Mouse (Mus musculus): ENCODE results near the gene Odf3l1. TPM values are rescaled to one million over a fixed set of nuclear protein-coding genes. Genes with fewer than 3 reads are reported as not detected.
A peak's percentile ranks its signal among the peaks of the same experiment; 100 is the strongest.

Odf3l1 gene
- polyA plus RNA-seq, 1 experiment from 2014 or later = not detected

- 28% methylated on average over 5 of the region's 5 CpGs for WGBS
- no peak for ATAC-seq
- no peak overlapping the region for H3K4me2 ChIP-seq
- H3K4me3 ChIP-seq = no peak overlapping the region
- H3K4me1 ChIP-seq = peaks cover 25% of the 10 kb centered on the region
- no peaks in the 10 kb centered on the region for H3K36me3 ChIP-seq (ENCODE audit: poor library complexity, severe bottlenecking)
- H3K9me3 ChIP-seq (replicated peaks) = no peaks in the 10 kb centered on the region
- no peak overlapping the region for H3K27ac ChIP-seq
- H3K27me3 ChIP-seq = peaks cover 13% of the 10 kb centered on the region; the same call in 1 of the 2 replicates
- no peak overlapping the region for H3K9ac ChIP-seq
Observed at GRCm38 (mm10) chr9:56840721-56841120, 23.8 kb downstream of the Odf3l1 start.

- Histone ChIP-seq H3K4me2 (no peak overlapping the region), H3K9me3 (replicated peaks) (no peaks in the 10 kb centered on the region), H3K27me3 (peaks cover 13% of the 10 kb centered on the region; the same call in 1 of the 2 replicates), H3K4me3 (no peak overlapping the region), H3K27ac (no peak overlapping the region), H3K4me1 (peaks cover 20% of the 10 kb centered on the region), H3K36me3 (ENCODE audit: poor library complexity, severe bottlenecking) (no peaks in the 10 kb centered on the region), H3K9ac (no peak overlapping the region)
- WGBS = 92% methylated on average over 5 of the region's 5 CpGs
- ATAC-seq = no peak
Observed at GRCm38 (mm10) chr9:56835152-56835551, 29.3 kb downstream of the Odf3l1 start.

GRCm38 (mm10) chr9:56832900-56833299 lies 31.6 kb downstream of the Odf3l1 start:
- H3K4me2 ChIP-seq = no peak overlapping the region
- no peak for ATAC-seq
- H3K27ac ChIP-seq = no peak overlapping the region
- H3K9ac ChIP-seq = 0 out of 2 replicates have a peak overlapping the region, but pooled peaks have one; percentile 21
- WGBS = 50% methylated on average over 6 of the region's 6 CpGs
- H3K36me3 ChIP-seq (ENCODE audit: poor library complexity, severe bottlenecking) = no peaks in the 10 kb centered on the region
- no peaks in the 10 kb centered on the region for H3K9me3 ChIP-seq (replicated peaks)
- H3K4me1 ChIP-seq = peaks cover 39% of the 10 kb centered on the region
- 0 out of 2 replicates have a peak, but pooled peaks cover 5% of the 10 kb centered on the region for H3K27me3 ChIP-seq
- H3K4me3 ChIP-seq = no peak overlapping the region

GRCm38 (mm10) chr9:56831904-56832303 lies 32.6 kb downstream of the Odf3l1 start:
- Histone ChIP-seq H3K27ac (no peak overlapping the region), H3K9me3 (replicated peaks) (no peaks in the 10 kb centered on the region)
- ATAC-seq = no peak

GRCm38 (mm10) chr9:56830162-56830561 lies 34.3 kb downstream of the Odf3l1 start:
- H3K9me3 ChIP-seq (replicated peaks) = no peaks in the 10 kb centered on the region
- ATAC-seq = peak; percentile 67
- no peak overlapping the region for H3K4me3 ChIP-seq
- no peak overlapping the region for H3K4me2 ChIP-seq
- 16% methylated on average over 4 of the region's 4 CpGs for WGBS
- H3K4me1 ChIP-seq = peaks cover 49% of the 10 kb centered on the region
- peak overlapping the region; percentile 57 for H3K27ac ChIP-seq
- no peaks in the 10 kb centered on the region for H3K36me3 ChIP-seq (ENCODE audit: poor library complexity, severe bottlenecking)
- peaks cover 22% of the 10 kb centered on the region for H3K27me3 ChIP-seq
- H3K9ac ChIP-seq = peak overlapping the region; percentile 35; the same call in 1 of the 2 replicates

More at GRCm38 (mm10) chr9:56831904-56832303, 32.6 kb downstream of the Odf3l1 start:
- H3K27me3 ChIP-seq = 0 out of 2 replicates have a peak, but pooled peaks cover 9% of the 10 kb centered on the region
- 91% methylated on average over 3 of the region's 3 CpGs for WGBS
- H3K4me2 ChIP-seq = no peak overlapping the region
- H3K4me3 ChIP-seq = no peak overlapping the region
- no peak overlapping the region for H3K9ac ChIP-seq
- H3K4me1 ChIP-seq = peaks cover 40% of the 10 kb centered on the region
- H3K36me3 ChIP-seq (ENCODE audit: poor library complexity, severe bottlenecking) = no peaks in the 10 kb centered on the region

GRCm38 (mm10) chr9:56828841-56829240 lies 35.6 kb downstream of the Odf3l1 start:
- no peak overlapping the region for H3K4me3 ChIP-seq
- peaks cover 49% of the 10 kb centered on the region for H3K4me1 ChIP-seq
- no peaks in the 10 kb centered on the region for H3K9me3 ChIP-seq (replicated peaks)
- H3K36me3 ChIP-seq (ENCODE audit: poor library complexity, severe bottlenecking) = no peaks in the 10 kb centered on the region
- no peak for ATAC-seq
- no peak overlapping the region for H3K4me2 ChIP-seq
- no peak overlapping the region for H3K9ac ChIP-seq
- peaks cover 28% of the 10 kb centered on the region for H3K27me3 ChIP-seq
- 85% methylated on average over 6 of the region's 6 CpGs for WGBS
- H3K27ac ChIP-seq = no peak overlapping the region

GRCm38 (mm10) chr9:56828146-56828545 lies 36.3 kb downstream of the Odf3l1 start:
- H3K9me3 ChIP-seq (replicated peaks) = no peaks in the 10 kb centered on the region
- H3K27ac ChIP-seq = no peak overlapping the region

GRCm38 (mm10) chr9:56825476-56826213 lies 38.8 kb downstream of the Odf3l1 start:
- Histone ChIP-seq H3K4me2 (peak overlapping the region; percentile 56), H3K36me3 (ENCODE audit: poor library complexity, severe bottlenecking) (no peaks in the 10 kb centered on the region), H3K4me3 (peak overlapping the region; percentile 13; the same call in 1 of the 2 replicates), H3K9ac (peak overlapping the region; percentile 45; the same call in 1 of the 2 replicates), H3K4me1 (peaks cover 34% of the 10 kb centered on the region), H3K27me3 (peaks cover 23% of the 10 kb centered on the region), H3K27ac (no peak overlapping the region), H3K9me3 (replicated peaks) (no peaks in the 10 kb centered on the region)
- peak; percentile 20; the same call in 1 of the 2 replicates for ATAC-seq
- 11% methylated on average over 21 of the region's 21 CpGs for WGBS

More at GRCm38 (mm10) chr9:56828146-56828545, 36.3 kb downstream of the Odf3l1 start:
- no peak for ATAC-seq
- 22% methylated on average over 9 of the region's 9 CpGs for WGBS
- no peak overlapping the region for H3K4me2 ChIP-seq
- no peak overlapping the region for H3K4me3 ChIP-seq
- H3K4me1 ChIP-seq = peaks cover 45% of the 10 kb centered on the region
- H3K36me3 ChIP-seq (ENCODE audit: poor library complexity, severe bottlenecking) = no peaks in the 10 kb centered on the region
- no peak overlapping the region for H3K9ac ChIP-seq
- peaks cover 25% of the 10 kb centered on the region for H3K27me3 ChIP-seq

- ATAC-seq = no peak
- Histone ChIP-seq H3K9ac (no peak overlapping the region), H3K4me2 (no peak overlapping the region), H3K36me3 (ENCODE audit: poor library complexity, severe bottlenecking) (no peaks in the 10 kb centered on the region), H3K4me1 (peaks cover 27% of the 10 kb centered on the region), H3K27ac (no peak overlapping the region), H3K9me3 (replicated peaks) (no peaks in the 10 kb centered on the region), H3K27me3 (peaks cover 23% of the 10 kb centered on the region), H3K4me3 (no peak overlapping the region)
- 3% methylated on average over 3 of the region's 3 CpGs for WGBS
Observed at GRCm38 (mm10) chr9:56824900-56825299, 39.6 kb downstream of the Odf3l1 start.

- Histone ChIP-seq H3K36me3 (ENCODE audit: poor library complexity, severe bottlenecking) (no peaks in the 10 kb centered on the region), H3K4me3 (no peak overlapping the region), H3K9me3 (replicated peaks) (peaks cover 6% of the 10 kb centered on the region; the same call in 1 of the 2 replicates), H3K4me1 (no peaks in the 10 kb centered on the region), H3K9ac (no peak overlapping the region), H3K4me2 (no peak overlapping the region), H3K27me3 (peaks cover 8% of the 10 kb centered on the region; the same call in 1 of the 2 replicates), H3K27ac (no peak overlapping the region)
- WGBS = 88% methylated on average over 1 of the region's 1 CpGs
- no peak for ATAC-seq
Observed at GRCm38 (mm10) chr9:56810916-56811315, 53.6 kb downstream of the Odf3l1 start.

GRCm38 (mm10) chr9:56807990-56808389 lies 56.5 kb downstream of the Odf3l1 start:
- 90% methylated on average over 6 of the region's 6 CpGs for WGBS
- H3K9ac ChIP-seq = no peak overlapping the region
- H3K4me1 ChIP-seq = no peaks in the 10 kb centered on the region
- H3K27ac ChIP-seq = no peak overlapping the region
- no peak overlapping the region for H3K4me2 ChIP-seq
- no peaks in the 10 kb centered on the region for H3K36me3 ChIP-seq (ENCODE audit: poor library complexity, severe bottlenecking)
- H3K4me3 ChIP-seq = no peak overlapping the region
- H3K27me3 ChIP-seq = peaks cover 16% of the 10 kb centered on the region; the same call in 1 of the 2 replicates
- H3K9me3 ChIP-seq (replicated peaks) = peaks cover 6% of the 10 kb centered on the region; the same call in 1 of the 2 replicates
- no peak for ATAC-seq

- Histone ChIP-seq H3K9me3 (replicated peaks) (no peaks in the 10 kb centered on the region), H3K36me3 (ENCODE audit: poor library complexity, severe bottlenecking) (no peaks in the 10 kb centered on the region), H3K27ac (no peak overlapping the region), H3K4me3 (no peak overlapping the region), H3K4me2 (no peak overlapping the region), H3K9ac (no peak overlapping the region), H3K27me3 (peaks cover 36% of the 10 kb centered on the region), H3K4me1 (no peaks in the 10 kb centered on the region)
- 86% methylated on average over 7 of the region's 7 CpGs for WGBS
- ATAC-seq = no peak
Observed at GRCm38 (mm10) chr9:56803146-56803545, 61.3 kb downstream of the Odf3l1 start.
